Mouse (Mus musculus) urinary bladder, postnatal 10 days (tissue): ENCODE measurements around the gene Specc1l.

Source experiments
- DNase-seq: peaks from one replicate; pipeline ENCODE4 v3.0.0; 2022; ENCODE audit warnings: low spot score

The Specc1l gene

DNA sequence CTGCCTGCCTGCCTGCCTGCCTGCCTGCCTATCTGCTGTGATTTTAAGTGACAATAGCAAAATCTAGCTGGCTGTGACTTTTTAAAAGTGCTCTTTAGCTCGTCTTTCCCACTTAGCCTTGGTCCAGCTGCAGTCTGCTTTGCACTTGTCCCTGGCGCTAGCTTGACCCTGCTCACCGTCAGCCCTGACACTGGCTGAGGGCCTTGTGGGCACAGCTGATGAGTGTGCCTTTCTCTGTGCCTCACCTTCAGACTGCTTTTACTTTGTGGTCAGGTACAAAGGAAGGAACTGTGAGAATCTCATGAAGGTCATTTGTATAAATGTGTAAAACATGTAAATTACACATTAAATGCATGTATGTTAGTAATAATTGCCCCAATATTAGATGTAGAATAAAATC, 12.3 kb downstream of the Specc1l start:
- no peak for DNase-seq

- DNase-seq, result no peak
Observed at GRCm38 (mm10) chr10:75224630-75225029, 12.8 kb downstream of the Specc1l start.

- DNase-seq, result no peak
Observed at GRCm38 (mm10) chr10:75227381-75227780, 15.5 kb downstream of the Specc1l start.

- DNase-seq, result no peak
Observed at GRCm38 (mm10) chr10:75230572-75230971, 18.7 kb downstream of the Specc1l start.

DNA sequence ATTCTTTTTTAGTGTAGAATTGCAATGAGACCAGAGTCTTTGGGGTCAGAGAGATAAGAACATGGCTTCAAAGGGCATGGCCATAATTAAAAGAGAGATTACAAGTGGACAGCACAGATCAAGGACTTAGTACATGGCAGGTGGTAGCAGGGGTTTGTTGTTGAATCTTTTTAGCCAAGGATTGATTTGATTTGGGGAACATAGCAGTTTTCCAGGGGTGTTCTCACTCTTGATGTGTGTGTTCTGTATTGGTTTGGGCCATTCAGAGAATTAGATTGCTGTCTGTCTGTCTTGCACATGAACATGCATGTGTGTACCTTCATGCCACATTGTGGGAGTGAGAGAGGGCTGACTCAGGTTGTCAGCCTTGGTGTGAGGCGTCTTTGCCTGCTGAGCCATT, 20.0 kb downstream of the Specc1l start:
- DNase-seq, result no peak

DNA sequence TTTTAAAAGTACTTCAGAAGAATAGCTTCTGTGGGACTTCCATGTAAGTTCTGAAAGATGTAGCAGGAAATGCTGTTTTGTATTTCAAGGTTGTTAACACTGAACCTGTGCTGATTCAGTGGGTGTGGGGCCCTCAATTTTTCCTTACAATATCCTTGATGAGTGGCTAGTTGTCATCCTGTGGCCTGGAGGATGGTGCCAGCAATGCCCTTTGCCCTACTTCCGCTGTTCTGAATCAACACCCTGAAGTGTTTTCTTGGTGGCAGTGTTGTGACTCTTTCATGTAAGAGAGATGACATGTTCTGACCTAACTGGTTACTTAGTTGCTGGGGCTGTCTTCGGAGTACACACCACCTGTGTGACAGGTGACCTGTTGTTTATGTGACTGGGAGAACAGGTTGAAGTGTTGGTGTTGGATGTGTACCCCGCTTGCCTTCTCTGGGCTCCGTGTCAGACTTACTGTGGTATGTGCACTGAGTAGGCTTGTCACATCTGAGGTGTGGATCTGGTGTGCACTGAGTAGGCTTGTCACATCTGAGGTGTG, 20.8 kb downstream of the Specc1l start:
- no peak for DNase-seq

GRCm38 (mm10) chr10:75233489-75233888, 21.6 kb downstream of the Specc1l start:
- DNase-seq, result no peak

GRCm38 (mm10) chr10:75235726-75236125, 23.9 kb downstream of the Specc1l start:
- DNase-seq, result no peak

- no peak for DNase-seq
Observed at GRCm38 (mm10) chr10:75236156-75236555, 24.3 kb downstream of the Specc1l start.

DNA sequence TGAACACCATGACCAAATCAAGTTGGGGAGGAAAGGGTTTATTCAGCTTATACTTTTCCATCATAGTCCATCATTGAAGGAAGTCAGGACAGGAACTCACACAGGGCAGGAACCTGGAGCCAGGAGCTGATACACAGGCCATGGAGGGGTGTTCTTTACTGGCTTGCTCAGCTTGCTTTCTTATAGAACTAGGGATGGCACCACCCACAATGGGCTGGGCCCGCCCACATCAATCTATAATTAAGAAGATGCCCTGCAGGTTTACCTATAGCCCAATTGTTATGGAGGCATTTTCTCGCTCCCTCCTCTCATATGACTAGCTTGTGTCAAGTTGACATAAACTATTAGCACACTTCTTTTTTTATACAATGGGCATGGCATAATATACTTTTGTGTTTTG, 25.3 kb downstream of the Specc1l start:
- DNase-seq, result no peak

DNA sequence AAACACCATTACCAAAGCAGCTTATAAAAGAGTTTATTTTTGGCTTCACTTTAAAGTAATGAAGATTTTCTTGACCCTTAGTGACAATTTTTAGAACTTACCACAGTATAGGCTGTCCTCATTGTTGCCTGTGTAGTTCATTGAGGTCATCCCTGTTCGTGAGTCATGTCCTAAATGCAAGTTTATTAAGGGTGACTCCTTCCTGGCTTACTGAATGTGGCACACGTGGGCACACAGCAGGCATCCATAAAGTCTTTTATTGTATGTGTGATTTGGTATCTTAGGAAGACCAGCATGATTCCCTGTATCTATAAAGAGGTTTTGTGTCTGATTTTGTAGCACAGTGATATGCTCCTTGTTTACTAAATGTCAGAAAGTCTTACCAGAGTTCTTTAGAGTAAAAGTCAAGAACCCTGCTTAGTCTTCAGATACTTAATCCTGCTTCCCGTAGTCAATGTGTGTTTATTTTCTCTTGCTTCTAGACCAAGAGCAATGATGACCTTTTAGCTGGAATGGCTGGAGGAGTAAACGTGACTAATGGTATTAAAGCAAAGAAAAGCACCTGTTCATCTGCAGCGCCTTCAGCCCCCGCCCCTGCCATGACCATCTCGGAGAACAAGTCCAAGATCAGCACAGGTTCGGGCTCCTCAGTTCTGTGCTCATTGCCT, 28.8 kb downstream of the Specc1l start:
- DNase-seq, result no peak

DNA sequence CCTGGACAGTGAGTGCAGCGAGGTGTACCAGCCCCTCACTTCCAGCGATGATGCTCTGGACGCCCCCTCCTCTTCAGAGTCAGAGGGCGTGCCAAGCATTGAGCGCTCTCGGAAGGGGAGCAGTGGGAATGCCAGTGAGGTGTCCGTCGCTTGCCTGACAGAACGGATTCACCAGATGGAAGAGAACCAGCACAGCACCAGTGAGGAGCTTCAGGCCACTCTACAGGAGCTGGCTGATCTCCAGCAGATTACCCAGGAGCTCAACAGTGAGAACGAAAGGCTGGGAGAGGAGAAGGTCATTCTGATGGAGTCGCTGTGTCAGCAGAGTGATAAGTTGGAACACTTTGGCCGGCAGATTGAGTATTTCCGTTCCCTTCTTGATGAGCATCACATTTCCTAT, 33.9 kb downstream of the Specc1l start:
- DNase-seq, result no peak

DNA sequence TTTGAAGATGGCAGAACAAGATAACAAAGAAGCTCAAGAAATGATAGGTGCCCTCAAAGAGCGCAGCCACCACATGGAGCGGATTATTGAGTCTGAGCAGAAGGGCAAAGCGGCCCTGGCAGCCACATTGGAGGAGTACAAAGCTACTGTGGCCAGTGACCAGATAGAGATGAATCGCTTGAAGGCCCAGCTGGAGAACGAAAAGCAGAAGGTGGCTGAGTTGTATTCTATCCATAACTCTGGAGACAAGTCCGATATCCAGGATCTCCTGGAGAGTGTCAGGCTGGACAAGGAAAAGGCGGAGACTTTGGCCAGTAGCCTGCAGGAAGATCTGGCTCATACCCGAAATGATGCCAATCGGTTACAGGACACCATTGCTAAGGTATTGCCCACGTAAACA, 34.5 kb downstream of the Specc1l start:
- no peak for DNase-seq

DNA sequence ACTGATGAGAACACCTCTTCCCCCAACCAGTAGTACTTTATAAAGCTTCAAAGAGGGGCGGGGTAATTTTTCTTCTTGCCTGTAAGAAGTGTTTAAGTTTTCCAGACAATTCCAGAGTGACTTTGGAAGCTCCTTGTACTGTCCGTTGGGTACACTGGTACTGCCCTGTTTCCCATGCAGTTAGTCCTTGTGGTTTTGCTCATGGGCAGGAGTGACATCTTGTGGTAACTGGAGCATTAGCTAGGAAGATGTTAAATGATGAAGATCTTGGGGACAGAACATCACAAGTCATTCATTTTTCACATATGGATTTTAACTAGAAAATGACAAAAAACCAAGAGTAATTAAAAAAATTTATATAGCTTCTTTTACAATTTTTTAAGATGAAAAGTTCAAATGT, 39.1 kb downstream of the Specc1l start:
- DNase-seq, result no peak

GRCm38 (mm10) chr10:75252301-75253022, 40.6 kb downstream of the Specc1l start:
- DNase-seq, result no peak

- DNase-seq, result no peak
Observed at GRCm38 (mm10) chr10:75255091-75255490, 43.2 kb downstream of the Specc1l start.

GRCm38 (mm10) chr10:75257401-75257800, 45.5 kb downstream of the Specc1l start:
- no peak for DNase-seq

GRCm38 (mm10) chr10:75258241-75258640, 46.4 kb downstream of the Specc1l start:
- DNase-seq, result no peak

DNA sequence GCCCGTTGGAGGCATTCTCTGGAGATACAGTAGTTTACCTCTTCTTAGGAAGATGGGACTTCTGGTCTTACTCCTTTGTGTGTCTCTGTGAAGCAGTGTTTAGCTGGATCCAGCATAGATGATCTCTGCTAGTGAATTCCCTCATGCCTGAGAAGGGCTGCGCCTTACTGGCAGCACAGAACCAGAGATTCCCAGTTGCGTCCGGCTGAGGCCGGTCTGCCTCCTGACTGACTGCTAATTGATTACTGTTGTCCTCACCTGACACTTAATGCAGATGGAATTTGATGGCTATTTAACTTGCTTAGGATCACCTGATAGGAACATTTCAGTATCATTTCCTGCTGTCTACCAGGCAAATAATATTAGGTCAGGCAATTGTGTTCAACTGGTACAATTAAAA, 49.4 kb downstream of the Specc1l start:
- no peak for DNase-seq

GRCm38 (mm10) chr10:75264993-75265555, 53.2 kb downstream of the Specc1l start:
- no peak for DNase-seq

DNA sequence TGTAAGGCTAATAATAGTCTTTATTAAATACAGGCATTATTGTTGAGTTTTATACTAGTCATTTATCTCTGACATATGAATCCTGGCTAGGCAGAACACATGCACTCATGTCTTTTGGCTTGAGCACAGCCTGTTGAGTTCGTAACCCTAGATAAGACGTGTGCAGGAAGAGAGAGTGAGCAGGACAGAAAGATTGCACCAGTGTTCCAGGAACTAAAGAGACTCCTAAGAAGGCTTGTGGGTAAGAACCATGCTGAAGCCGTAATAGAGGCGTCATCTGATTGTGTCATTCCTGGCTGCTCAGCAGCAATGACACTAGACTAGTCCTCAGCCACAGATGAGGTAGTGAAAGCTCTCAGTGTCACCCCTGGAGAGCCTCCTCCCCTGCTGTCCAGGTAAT, 61.1 kb downstream of the Specc1l start:
- DNase-seq, result no peak

GRCm38 (mm10) chr10:75276427-75277013, 64.6 kb downstream of the Specc1l start:
- no peak for DNase-seq

DNA sequence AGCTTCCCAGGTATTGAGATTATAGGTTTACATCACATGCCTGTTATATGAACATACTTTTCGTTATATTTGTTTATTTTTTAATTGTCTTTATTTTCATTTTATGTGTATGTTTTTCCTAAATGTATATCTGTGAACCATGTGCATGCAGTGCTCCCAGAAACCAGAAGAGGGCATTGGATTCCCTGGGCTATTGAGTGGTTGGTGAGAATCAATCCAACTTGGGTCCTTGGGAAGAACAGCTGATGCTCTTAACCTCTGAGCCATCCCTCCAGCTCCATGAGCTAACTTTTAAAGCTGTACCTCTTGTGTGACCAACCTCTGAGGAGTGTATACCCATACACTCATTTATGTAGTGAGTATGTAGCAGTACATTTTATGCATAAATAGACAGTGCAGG, 65.6 kb downstream of the Specc1l start:
- no peak for DNase-seq
